Mouse (Mus musculus) layer of hippocampus, adult 9-10 months (tissue): Measurements from ENCODE around the gene Sik1.

Experiments used
- DNase-seq: peaks from one replicate; pipeline ENCODE4 v3.0.0; 2022; ENCODE audit warnings: low spot score

Gene Sik1

GRCm38 (mm10) chr17:31875326-31875930 is 19.8 kb upstream of the Sik1 start:
- DNase-seq, result no peak

GRCm38 (mm10) chr17:31874691-31875090 is 19.1 kb upstream of the Sik1 start:
- no peak for DNase-seq

GRCm38 (mm10) chr17:31873973-31874372 is 18.4 kb upstream of the Sik1 start:
- no peak for DNase-seq

GRCm38 (mm10) chr17:31873185-31873870 is 17.7 kb upstream of the Sik1 start:
- DNase-seq, result no peak

- no peak for DNase-seq
Observed at GRCm38 (mm10) chr17:31872826-31873165, 17.2 kb upstream of the Sik1 start.

GRCm38 (mm10) chr17:31871968-31872825 is 16.6 kb upstream of the Sik1 start:
- DNase-seq, result no peak

- DNase-seq, result no peak
Observed at GRCm38 (mm10) chr17:31870931-31871421, 15.4 kb upstream of the Sik1 start.

- no peak for DNase-seq
Observed at GRCm38 (mm10) chr17:31870446-31870845, 14.8 kb upstream of the Sik1 start.

GRCm38 (mm10) chr17:31868076-31868475 is 12.5 kb upstream of the Sik1 start:
- DNase-seq, result no peak

- no peak for DNase-seq
Observed at GRCm38 (mm10) chr17:31867061-31867460, 11.5 kb upstream of the Sik1 start.

GRCm38 (mm10) chr17:31865636-31866035 is 10.0 kb upstream of the Sik1 start:
- DNase-seq, result no peak

- DNase-seq, result no peak
Observed at GRCm38 (mm10) chr17:31864666-31865450, 9.3 kb upstream of the Sik1 start.

- no peak for DNase-seq
Observed at GRCm38 (mm10) chr17:31863151-31863815, 7.7 kb upstream of the Sik1 start.

- DNase-seq, result no peak
Observed at GRCm38 (mm10) chr17:31862136-31862535, 6.5 kb upstream of the Sik1 start.

- no peak for DNase-seq
Observed at GRCm38 (mm10) chr17:31861661-31862060, 6.1 kb upstream of the Sik1 start.

GRCm38 (mm10) chr17:31860856-31861255 is 5.3 kb upstream of the Sik1 start:
- DNase-seq, result no peak

GRCm38 (mm10) chr17:31859367-31859766 is 3.8 kb upstream of the Sik1 start:
- no peak for DNase-seq

GRCm38 (mm10) chr17:31858786-31859185 is 3.2 kb upstream of the Sik1 start:
- DNase-seq, result no peak

- no peak for DNase-seq
Observed at GRCm38 (mm10) chr17:31857903-31858426, 2.4 kb upstream of the Sik1 start.

GRCm38 (mm10) chr17:31857251-31857650 is 1.6 kb upstream of the Sik1 start:
- no peak for DNase-seq

GRCm38 (mm10) chr17:31856519-31857160 is 1.0 kb upstream of the Sik1 start:
- DNase-seq, result no peak
